Mouse (Mus musculus) retina, embryonic 14.5 days (tissue): ENCODE measurements around the gene Fam72a.
A peak's percentile ranks its signal among the peaks of the same experiment; 100 is the strongest.

Source experiments
- DNase-seq: peaks from one replicate; pipeline ENCODE4 v3.0.0-alpha.2; 2015; ENCODE audit warnings: low spot score

The Fam72a gene

DNA sequence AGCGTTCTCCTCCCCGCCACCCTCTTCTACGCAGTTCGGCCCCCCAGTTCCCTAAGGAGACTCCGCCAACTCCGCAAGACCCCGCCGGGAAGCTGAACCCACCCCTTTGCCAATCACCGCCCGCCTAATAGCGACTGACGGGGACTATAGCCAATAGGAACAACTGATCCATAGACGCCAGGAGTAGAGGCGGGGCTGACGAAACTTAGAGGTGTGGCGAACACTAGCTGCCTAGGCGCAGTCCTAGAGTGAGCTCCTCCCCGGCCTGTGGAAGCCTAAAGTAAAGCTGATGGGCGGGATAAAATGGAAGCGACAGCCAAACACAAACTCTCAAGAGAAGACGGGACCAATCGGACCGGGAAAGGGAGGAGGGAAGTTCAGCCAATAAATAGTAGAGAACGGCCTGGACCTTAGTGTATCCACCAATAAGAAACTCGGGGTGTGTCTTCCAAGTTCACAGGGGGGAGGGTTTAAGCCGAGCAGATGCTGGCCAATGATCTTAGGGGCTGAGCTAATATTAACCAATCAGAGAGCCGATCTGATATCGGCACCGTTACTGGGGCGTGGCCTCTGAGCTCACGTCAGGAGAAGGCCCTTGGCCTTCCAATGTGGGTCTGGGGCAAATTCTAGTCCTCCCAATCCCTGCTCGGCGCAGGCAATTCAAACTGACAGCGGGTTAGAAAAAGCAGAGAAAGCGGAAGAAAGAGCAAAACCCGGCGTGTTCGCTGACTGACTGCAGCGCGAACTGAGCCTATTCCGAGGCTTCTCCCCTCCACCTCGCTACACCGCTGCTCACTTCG is at the start of gene Fam72a, which contains the start of gene Srgap2:
Fam72a (plus strand) TSS at position 623 of the 800 bp plus-strand sequence.
Srgap2 (minus strand) TSS at position 72 of the 800 bp plus-strand sequence.
- DNase-seq: peak; percentile 99

DNA sequence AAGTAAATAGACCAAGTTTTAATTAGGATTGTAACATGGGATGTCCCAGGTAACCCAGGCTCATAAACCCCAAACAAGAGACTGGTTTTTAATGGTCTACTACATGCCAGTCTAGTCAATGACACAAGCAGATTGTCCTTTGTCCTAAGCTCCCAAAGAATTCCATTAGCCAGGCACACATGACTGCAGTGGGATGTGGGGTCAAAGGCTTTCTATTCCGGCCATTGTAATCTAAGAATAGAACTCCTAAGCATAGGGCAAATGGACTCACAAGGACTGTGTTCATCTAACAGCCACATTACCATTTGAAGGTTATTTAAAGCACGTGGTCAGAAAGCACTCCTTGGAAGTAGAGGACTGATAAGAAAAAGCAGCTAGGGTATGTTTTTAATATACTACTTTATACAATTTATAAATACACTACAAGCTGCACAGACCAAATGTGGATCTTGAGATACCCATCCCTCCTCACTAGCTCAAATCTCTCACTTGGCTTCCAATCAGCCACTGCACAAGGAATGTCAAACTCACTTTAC is 48.9 kb upstream of the Fam72a start:
- DNase-seq: no peak

DNA sequence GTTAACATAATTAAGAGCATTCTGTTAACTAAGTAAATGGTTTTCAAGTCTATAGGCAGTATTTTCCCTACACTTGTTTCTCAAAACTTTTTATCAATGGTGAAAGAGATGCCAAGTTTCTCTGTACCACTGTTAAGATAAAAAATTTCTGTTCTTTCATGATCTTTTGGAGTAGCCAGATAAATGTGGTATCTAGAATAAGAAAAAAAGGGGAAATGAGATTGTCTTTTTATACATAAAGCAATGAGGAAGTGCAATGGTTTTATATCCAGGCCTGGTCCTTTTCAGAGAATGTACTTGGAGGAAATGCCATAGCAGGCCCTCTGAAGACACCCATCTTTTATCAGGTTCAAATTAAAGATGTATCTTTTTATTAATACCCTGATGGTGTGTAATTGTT is 46.3 kb upstream of the Fam72a start:
- DNase-seq: no peak

DNA sequence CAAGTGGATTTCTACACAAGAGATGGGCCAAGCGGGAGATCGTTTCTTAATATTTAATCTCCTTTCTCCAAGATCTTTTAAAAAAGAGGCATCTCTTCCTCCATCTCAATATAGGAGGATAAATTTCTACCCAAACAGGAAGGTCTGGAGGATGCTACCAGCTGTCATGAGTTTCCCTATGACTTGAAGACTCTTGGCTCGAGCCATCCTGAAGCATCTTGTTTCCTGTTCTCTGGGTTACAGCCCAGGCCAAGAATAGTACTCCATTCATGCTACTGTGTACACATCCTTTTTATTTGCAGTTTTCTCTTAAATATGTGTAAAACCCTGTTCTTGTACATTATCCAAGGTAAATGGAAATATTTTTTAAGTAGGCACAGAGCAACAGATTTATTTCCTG is 45.5 kb upstream of the Fam72a start:
- no peak for DNase-seq

DNA sequence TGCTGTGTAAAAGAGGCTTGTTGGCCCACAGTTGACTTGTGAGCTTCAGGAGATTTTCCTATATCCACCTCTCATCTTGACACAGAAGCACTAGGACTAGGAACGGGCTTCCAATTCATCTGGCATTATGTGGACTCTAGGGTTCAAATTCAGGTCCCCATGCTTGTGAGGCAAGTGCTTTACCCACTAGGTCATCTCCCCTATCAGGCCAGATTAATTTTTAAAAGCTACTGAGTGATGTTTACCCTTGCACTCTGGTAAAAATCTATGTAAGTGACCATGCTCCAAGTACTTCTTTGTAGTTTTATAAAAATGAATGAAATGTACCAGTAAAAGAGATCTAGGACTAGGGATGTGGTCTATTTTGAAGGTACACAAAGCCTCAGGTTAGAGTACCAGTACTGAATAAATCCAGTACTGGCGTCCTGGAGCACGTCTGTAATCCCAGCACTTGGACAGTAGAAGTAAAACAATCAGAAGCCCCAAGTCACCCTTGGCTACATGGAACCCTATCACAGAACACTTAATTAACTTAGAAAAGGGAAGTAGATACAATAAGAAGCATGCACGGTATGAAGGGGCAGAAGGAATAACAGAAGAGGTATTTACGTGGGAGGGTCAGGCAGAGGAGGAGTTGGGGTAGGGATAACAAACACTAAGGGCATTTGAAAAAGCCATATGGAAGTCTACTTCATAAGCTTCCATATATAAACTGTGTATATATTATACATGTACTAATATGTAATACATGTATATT is 41.4 kb upstream of the Fam72a start:
- DNase-seq: no peak

DNA sequence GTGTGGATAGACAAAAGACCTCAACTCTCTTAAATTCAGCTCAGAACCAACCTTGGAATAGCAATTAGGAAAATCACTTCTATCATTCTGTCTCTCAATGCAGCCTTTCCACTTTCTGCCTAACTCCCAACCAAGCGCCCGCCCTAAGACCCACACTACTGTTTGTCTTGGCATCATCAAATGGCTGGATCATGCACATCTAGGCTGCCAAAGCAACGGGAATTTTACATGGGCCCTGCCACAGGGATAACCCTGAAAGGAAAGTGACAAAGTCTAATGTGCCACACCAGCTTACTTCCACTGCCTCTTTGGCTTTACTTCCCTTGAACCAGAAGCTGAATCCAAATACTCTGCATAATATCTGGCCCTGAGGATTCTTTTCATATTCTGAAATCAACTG is 38.4 kb upstream of the Fam72a start:
- DNase-seq: no peak

DNA sequence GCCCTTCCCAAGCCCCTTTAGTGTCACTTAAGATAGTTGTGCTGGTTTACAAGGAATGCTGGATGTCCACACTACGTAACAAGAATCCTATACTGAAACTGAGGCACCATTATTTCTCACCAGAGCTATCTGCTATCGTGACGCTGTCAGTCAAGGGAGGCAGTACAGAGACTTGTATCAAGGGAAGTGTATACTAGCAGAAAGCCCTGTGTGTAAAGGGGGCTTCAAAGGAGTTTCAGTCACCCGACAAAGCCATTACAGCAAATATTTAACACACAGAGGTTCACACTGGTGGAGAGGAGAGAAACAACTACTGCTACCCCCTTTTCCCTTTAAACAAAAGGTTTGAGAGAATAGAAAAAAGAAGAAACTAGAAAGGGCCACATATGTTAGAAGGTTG is 36.1 kb upstream of the Fam72a start:
- DNase-seq: peak; percentile 8

DNA sequence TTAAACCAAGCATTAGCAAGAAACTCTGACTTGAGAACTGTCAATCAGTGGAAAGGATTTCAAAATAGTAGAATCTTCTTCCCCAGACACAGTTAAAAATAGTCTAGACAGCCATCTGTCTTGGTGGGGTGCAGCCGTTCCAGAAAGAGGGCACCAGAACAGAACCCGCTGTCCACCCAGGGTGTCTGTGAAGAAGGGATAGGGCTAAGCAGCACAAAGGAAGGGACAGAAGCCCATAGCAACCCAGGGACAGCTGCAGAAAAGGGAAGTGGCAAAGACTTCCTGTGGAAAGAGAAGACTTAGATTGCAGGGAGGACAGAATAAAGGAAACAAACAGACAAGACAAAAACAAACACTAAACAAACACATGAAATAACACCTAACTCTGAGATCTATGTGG is 35.3 kb upstream of the Fam72a start:
- DNase-seq: no peak

DNA sequence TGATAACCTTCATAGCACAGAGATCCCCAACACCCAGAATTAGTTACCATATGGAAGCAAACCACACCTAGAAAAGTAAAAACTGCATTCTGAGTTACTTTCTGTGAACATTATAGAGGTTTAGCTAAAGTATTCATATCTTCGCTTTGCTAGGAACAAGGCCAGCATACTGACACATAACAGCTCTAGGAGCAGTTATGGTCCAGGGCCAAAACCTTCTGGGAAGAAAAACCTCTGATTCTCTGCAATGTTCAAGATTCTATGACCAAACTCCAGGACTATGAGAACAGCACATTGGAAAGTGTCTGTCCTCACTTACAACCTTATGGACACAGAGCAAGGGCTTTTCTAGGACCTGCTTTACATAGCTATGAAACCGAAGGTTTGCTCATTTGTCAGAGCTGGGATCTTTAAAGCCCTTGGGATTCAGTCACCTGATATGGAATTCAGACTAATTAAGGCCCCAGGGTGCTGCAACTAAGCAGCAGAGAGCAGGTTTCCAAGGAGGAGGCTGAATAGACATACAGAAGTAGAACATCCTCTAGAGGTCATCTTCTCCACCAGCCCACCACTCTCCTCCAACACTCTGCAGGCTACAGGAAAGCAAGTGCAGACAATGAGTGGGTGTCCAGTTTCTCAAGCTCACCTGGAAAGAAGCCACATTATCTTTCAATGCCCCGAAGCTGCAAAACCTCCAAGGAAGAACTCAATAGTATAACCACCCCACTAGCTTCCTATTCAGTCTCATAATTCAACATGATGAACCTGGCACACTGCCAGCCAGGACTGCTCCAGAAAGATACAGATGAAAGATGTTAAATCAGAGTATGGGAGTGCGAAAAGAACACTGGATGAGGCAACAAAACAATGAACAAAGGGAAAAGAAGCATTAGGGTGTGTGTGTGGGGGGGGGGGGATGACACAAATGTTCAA is 33.5 kb upstream of the Fam72a start:
- no peak for DNase-seq

DNA sequence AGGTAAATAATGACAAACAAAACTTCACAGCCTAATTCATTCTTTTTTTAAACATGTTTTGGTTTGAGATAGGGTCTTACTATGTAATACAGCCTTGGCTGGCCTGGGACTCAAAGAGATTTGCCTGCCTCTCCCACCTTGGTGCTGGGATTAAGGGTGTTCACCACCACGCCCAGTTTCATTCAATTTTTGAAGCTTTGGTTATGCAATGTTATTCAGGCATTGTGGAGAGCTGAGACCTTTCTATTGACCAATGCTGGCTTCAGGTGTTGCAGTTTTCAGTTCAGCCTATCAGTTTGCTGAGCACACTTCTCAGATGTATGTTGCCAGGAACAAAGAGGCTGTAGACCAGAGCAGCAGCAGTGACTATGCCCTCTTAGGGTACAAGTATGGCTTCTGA is 29.5 kb upstream of the Fam72a start:
- DNase-seq: no peak

DNA sequence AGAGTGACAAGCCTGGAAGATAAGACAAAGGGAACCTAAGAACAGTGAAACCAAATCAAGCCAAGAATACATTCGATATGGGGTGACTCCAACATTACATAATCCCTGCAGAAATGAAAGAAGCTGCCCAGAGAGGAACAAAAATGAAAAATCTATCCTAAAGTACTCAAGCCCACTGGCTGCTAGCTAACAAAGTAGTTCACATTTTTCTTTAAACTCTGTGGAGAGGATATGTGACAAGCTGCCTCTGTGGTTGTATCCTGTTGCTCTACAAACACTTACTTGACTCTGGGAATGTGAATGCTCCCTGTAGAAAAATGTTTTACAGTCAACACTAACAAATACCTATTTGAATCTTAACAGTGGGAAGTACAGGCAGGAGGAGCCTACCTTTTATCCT is 26.0 kb upstream of the Fam72a start:
- DNase-seq: no peak

DNA sequence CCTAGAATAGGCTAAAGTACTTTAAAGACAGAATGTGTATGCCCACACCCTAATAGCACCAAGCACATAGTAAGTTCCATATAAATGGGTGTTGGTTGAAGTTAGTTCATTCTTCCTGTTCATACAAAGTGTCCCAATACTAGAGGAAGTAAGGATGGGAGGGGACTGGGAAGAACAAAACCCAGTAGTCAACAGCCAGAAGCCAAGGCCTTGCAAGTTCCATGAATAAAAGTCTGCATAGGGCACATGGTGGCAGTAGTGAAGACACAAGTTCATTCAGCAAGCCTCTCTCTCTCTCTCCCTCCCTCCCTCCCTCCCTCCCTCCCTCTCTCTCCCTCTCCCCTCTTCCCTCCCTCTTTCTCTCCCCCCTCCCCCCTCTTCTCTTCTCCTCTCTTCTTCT is 16.6 kb upstream of the Fam72a start:
- DNase-seq: no peak

DNA sequence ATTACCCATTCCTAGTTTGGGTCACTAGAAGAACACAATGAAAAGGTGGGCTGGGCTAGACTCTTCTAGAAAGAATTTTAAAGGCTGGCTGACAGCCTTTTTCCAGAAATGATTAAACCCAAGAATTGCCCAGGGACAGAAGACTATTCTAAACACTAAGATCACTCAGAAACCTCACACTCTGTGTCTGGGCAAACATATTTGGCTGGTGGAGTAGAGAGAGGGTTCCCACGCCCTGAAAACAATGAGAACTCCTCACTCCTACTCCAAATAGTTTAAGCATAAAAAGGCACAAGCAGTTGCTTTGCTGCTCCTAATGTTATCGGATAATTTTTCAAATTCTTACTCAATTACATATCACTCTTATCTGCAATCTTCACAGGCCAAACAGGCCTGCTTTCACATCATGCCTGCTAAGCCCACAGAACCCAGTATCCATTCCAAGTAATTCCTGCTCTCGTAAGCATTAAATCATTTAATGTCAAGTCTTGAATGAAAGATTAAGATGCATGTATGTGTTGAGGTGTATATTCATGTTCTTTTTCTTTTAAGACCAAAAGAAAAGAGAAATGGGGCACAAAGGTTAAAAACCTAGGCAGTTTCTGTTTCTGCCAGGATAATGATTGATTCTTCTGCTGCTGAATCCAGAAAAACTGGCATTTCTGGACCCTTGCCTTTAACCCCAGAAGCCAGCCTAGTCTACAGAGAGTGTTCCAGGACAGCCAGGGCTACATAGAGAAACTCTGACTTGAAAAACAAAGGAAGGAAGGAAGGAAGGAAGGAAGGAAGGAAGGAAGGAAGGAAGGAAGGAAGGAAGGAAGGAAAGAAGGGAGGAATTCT is 15.8 kb upstream of the Fam72a start:
- DNase-seq: no peak

DNA sequence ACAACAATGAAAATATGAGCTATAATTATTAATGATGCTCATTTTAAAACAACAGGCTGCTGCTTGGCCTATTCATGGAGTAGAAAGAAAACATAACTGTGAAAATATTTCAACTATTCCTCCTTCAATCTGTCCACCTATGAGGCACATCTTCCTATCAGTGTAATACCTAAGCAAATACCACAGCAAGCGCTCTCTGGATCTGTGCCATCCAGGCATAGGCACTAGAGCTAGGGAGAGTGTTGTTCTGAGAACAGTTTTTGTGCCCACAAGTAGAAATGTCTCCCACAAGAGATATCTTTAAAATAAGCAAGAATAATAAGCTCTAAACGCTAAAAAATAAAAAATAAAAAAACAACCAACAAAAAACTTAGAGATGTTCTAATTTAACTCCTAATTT is 14.6 kb upstream of the Fam72a start:
- no peak for DNase-seq

DNA sequence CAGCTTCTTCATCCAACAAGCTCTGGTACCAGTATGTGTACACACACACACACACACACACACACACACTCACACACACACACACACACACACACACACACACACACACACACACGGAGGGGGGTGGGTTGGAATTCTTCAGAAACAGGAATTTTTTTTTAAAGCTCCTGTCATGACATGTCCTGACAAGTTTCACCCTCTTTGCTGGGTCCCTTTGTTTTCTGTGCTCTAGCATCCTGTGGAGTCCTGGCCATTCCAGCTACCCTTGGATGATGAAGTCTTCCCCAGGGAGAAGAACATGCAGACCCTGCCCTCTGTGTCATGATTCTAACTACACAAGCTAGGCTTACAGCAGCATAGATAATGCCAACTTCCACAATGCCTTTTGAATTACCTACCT is 13.5 kb upstream of the Fam72a start:
- no peak for DNase-seq

DNA sequence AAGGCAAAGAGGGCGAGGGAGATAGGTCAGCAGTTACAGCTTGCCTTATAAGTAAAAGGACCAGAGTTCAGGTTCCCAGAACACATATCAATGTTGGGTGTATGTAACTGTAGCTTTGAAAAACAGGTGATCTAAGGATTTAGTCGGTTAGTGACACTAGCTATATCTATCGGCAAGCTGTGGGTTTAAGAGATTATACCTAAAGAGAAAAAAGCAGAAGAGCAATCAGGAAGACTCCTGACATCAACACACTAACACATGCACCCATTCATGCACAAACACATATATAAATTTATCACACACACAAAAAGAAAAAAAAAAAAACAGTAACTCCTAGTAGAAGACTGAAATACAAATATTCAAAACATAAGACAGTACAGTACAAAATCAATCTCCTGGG is 11.1 kb upstream of the Fam72a start:
- no peak for DNase-seq

DNA sequence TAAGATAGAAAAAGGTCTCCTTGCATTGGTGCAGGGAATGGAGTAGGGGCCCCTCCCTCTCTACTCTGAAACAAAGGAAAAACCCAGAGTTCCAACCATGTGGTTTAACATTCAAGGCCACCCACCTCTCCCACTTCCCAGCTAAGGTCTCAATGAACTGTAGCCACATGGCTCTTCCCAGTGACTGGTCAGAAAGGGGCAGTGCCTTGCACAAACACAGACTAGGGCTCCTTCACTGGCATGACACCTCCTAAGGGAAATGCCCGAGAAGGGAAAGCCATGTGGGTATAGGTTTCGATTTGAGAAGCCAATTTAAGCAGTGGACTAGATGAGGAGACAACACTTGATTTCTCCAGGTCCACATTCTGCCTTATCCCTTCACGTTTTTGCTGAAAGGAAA is 3.9 kb upstream of the Fam72a start:
- no peak for DNase-seq

DNA sequence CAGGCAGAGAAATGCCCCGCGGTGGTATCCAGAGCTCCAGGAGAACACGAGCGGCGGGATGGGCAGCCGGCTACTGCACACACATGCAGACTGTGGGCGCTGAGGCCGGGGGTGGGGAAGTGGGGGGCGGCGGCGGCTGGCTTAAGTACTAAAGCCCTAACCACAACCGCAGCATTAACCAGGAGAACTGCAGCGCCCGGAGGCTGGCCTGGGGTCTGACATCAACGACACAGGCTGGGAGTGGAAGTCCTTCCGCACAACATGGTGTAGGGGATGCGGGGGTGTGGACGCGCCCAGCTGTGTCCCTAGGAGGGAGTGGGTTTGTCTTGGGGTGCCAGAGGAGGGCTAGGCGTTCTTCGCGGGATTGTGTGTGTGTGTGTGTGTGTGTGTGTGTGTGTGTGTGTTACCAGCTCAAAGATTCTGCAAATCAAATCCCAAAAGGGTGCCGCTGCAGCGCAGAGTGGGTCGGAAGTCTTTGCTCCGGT is 2.6 kb upstream of the Fam72a start:
- peak; percentile 58 for DNase-seq

DNA sequence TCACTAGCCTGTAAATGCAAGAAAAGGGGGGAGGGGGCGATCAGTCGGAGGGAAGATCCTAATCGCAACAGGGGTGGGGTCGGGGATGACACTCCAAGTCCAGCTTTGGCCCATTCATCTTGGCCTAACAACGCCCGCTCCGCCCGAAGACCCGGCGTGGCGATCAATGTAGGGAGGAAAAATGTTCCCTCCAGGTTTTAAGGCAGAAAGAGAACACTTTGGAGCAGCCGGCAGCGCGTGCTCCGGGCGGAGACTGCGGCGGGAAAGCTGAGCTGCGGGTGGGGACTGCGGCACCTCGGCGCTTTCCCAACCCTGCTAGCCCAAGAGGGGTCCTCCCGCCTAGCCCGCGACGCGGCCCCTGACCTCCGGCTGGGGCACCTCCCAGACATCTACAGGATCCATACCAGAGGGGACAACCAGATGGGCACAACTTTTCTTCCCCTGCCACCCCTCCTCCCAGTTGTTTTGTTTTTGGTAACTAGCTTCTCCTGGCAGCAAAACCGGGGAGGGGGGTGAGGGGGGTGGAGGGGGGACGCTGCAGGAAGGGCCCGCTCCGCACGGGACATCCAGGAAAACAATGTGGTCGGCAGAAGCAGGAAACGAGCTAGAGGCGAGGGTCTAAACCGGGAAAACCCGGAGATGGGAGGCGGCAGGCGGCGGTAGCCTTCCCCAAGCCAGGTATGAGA is 2.0 kb upstream of the Fam72a start:
- peak; percentile 60 for DNase-seq
